Mouse (Mus musculus) neural tube, embryonic 11.5 days (tissue): ENCODE data around the gene Mthfd1. TPM values are rescaled to one million over a fixed set of nuclear protein-coding genes. Genes with fewer than 3 reads are reported as not detected.
"Not testable (repeated sequence)": the region's sequence is repeated elsewhere in the genome, so short reads cannot be mapped to it uniquely, and the experiment has no call there.

Source experiments
- ATAC-seq: fragments of 200-750 bp; cut with Nextera tagmentation; 2 replicates; pipeline ENCODE4 v1.8.0; 2017; ENCODE audit warnings: moderate number of reproducible peaks, mild to moderate bottlenecking, moderate TSS enrichment, moderate library complexity; ENCODE audit not compliant: insufficient read depth, low FRiP score, low TSS enrichment
- DNase-seq: peaks from one replicate; pipeline ENCODE4 v3.0.0-alpha.2; 2015; ENCODE audit warnings: low spot score
- H3K27ac ChIP-seq: fragments of 300-500 bp; sonication (generic); 2 replicates; pipeline ENCODE4 v1.5.1; 2014; ENCODE audit warnings: low read depth, mild to moderate bottlenecking, low read length
- H3K27me3 ChIP-seq: fragments of 300-500 bp; sonication (generic); 2 replicates; pipeline ENCODE4 v1.6.1; 2014; ENCODE audit warnings: mild to moderate bottlenecking, low read length, mixed read lengths; ENCODE audit not compliant: control insufficient read depth, insufficient read depth
- H3K36me3 ChIP-seq: fragments of 300-500 bp; sonication (generic); 2 replicates; pipeline ENCODE4 v1.6.1; 2014; ENCODE audit warnings: mild to moderate bottlenecking, low read length, moderate library complexity, mixed read lengths; ENCODE audit not compliant: control insufficient read depth, insufficient read depth
- H3K4me1 ChIP-seq: fragments of 300-500 bp; sonication (generic); 2 replicates; pipeline ENCODE4 v1.6.1; 2014; ENCODE audit warnings: low read length, mixed read lengths; ENCODE audit not compliant: control insufficient read depth, insufficient read depth
- H3K4me2 ChIP-seq: fragments of 300-500 bp; sonication (generic); 2 replicates; pipeline ENCODE4 v1.6.1; 2014; ENCODE audit warnings: low read depth, mild to moderate bottlenecking, moderate library complexity
- H3K4me3 ChIP-seq: fragments of 300-500 bp; sonication (generic); 2 replicates; pipeline ENCODE4 v1.5.1; 2014; ENCODE audit warnings: low read depth, low read length
- H3K9ac ChIP-seq: fragments of 300-500 bp; sonication (generic); 2 replicates; pipeline ENCODE4 v1.6.1; 2014; ENCODE audit warnings: mild to moderate bottlenecking, low read length
- H3K9me3 ChIP-seq: fragments of 300-500 bp; sonication (generic); 2 replicates; pipeline ENCODE4 v1.6.1; 2016; ENCODE audit warnings: low read length; ENCODE audit not compliant: control insufficient read depth
- WGBS: fragments of 180-500 bp; shearing (Covaris S2); extraction: QIAGEN DNeasy Blood & Tissue Kit; methylation state at CpG from one replicate; pipeline ENCODE4 v1.1.7; 2014; 5-methylcytosine and 5-hydroxymethylcytosine counted together
- polyA plus RNA-seq: library from polyadenylated mRNA; unstranded; fragments of >200 nt; fragmentation: Nextera tagmentation; extraction: Ambion mirVana; gene quantifications from 2 replicates; pipeline ENCODE4 v1.2.1, GENCODE M21; 2014

Gene Mthfd1
- polyA plus RNA-seq: 55.4 and 60.8 TPM in 2 replicates

DNA sequence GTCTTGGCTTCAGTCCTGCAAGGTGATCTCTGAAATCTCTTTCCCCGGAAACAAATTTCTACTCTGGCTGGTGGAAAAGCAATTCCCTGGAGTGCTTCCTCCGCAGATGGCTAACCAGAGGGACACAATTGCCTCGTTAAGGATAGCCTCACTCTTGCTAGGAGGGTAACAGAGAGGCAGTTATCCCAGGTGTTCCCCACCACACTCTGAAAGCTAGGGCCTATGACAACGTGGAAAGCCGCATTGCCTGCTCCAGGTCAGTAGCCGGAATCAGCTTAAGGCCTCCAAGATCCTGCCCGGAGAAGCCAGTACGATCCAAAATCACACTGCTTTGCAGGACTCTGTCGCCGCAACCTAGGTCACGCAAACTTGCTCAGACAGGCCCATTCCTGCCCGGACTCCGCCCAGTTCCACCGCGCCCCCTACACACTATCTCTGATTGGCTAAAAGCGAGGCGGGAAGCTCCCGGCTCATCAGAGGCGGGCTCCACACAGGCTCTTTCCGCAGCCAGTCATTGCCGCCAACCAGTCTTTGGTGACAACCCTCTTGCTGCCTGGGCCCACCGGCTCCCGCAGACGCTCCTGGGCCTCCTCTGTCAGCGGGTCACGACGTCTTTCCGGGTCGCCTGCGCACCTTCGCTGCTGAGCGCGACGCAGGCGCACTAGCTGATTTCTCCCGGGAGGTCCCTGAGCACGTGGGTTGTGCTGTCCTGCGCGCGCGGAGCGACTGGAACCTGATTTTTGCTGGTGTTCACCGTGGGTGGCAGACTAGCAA, at the start of gene Mthfd1:
Gene Mthfd1 (plus strand): TSS at position 574 of the 774 bp plus-strand sequence.
- peak; percentile 99 for ATAC-seq
- Histone ChIP-seq H3K4me2 (peak within 1 kb of the TSS; percentile 94), H3K27me3 (no peaks in the 10 kb centered on the region), H3K9ac (peak within 1 kb of the TSS; percentile 61), H3K9me3 (no peaks in the 10 kb centered on the region), H3K4me1 (0 out of 2 replicates have a peak, but pooled peaks cover 4% of the 10 kb centered on the region), H3K4me3 (peak within 1 kb of the TSS; percentile 56), H3K36me3 (no peaks in the 10 kb centered on the region), H3K27ac (peak within 1 kb of the TSS; percentile 1; the same call in 1 of the 2 replicates)
- 2% methylated on average over 43 of the region's 43 CpGs for WGBS
- peak; percentile 92 for DNase-seq

DNA sequence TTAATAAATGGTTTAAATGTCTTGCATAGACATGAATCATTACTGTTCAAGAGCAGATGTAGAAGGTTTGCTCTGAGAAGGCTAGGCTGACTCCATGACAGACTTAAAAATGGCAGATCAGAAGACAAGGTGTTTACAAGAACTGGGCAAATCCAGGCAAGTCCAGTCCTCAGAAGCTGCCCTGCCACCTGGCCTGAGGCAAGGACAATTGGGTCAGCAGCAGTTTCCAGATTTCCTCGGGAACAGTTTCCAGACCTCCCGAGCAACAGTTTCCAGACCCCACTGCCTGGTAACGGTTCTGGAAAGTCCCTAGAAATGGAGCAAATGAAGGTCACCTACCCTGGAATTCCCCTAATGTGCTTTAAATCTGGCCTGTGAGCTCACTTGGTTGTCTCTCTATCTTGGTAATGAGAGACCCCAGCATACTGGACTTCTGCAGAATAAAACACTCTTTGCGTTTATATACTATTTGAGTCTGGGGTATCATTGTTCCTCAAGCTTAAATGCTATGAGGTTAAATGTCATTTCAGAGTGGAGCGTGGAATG, 45.6 kb upstream of the Mthfd1 start:
- H3K9me3 ChIP-seq: no peaks in the 10 kb centered on the region
- no peak overlapping the region for H3K9ac ChIP-seq
- H3K36me3 ChIP-seq: no peaks in the 10 kb centered on the region
- 91% methylated on average over 5 of the region's 5 CpGs for WGBS
- H3K4me2 ChIP-seq: no peak overlapping the region
- ATAC-seq (no peak), DNase-seq (no peak)
- H3K4me1 ChIP-seq: no peaks in the 10 kb centered on the region
- H3K27ac ChIP-seq: no peak overlapping the region
- no peaks in the 10 kb centered on the region for H3K27me3 ChIP-seq
- no peak overlapping the region for H3K4me3 ChIP-seq

DNA sequence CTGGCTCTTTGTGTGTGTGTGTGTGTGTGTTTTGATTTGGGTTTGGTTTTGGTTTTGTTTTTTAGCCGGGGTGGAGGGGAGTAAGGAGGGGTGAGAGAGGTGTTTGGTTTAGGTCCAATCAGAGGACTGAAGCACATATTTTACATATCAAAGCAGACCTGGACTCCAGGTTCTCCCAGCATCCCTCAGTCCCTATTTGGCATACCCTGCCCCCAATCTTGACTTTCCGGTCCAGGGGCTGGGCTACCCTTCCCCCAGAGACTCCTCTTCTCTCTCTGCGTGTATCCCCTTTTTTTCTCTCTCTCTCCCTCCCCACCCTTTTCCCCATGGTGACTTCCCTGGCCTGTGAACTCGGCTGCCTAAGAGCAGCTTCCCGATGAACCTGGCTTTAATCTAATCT, 40.0 kb upstream of the Mthfd1 start:
- 27% methylated on average over 5 of the region's 5 CpGs for WGBS

GRCm38 (mm10) chr12:76216716-76217115, 38.4 kb upstream of the Mthfd1 start:
- DNase-seq (no peak), ATAC-seq (no peak)
- no peaks in the 10 kb centered on the region for H3K9me3 ChIP-seq
- H3K9ac ChIP-seq: no peak overlapping the region
- WGBS: 73% methylated on average over 11 of the region's 11 CpGs
- no peak overlapping the region for H3K27ac ChIP-seq
- no peaks in the 10 kb centered on the region for H3K4me1 ChIP-seq
- H3K4me2 ChIP-seq: no peak overlapping the region
- H3K4me3 ChIP-seq: no peak overlapping the region
- no peaks in the 10 kb centered on the region for H3K36me3 ChIP-seq
- H3K27me3 ChIP-seq: no peaks in the 10 kb centered on the region

More for the DNA sequence above, 40.0 kb upstream of the Mthfd1 start:
- Histone ChIP-seq H3K9me3 (no peaks in the 10 kb centered on the region), H3K4me1 (no peaks in the 10 kb centered on the region), H3K27me3 (no peaks in the 10 kb centered on the region), H3K4me3 (no peak overlapping the region), H3K36me3 (no peaks in the 10 kb centered on the region), H3K9ac (no peak overlapping the region), H3K27ac (no peak overlapping the region), H3K4me2 (no peak overlapping the region)
- no peak for ATAC-seq
- no peak for DNase-seq

DNA sequence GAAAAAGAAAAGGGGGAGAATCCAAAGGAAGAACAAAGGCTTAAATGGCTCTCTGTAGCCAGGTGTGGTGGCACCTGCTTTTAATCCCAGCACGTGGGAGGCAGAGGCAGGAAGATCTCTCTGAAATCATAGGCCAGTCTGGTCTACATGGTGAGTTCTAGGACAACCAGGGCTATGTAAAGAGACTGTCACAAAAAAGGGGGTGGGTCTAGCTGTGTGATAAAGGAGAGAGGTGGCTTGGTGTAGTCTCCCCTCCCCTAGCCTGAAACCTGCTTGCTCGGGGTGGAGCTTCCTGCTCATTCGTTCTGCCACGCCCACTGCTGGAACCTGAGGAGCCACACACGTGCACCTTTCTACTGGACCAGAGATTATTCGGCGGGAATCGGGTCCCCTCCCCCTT, 33.0 kb upstream of the Mthfd1 start:
- not testable (repeated sequence) for ATAC-seq, H3K27ac ChIP-seq, H3K27me3 ChIP-seq, H3K4me3 ChIP-seq, H3K4me2 ChIP-seq, H3K9ac ChIP-seq, H3K36me3 ChIP-seq, H3K4me1 ChIP-seq, H3K9me3 ChIP-seq, DNase-seq
- WGBS: 53% methylated on average over 4 of the region's 8 CpGs

DNA sequence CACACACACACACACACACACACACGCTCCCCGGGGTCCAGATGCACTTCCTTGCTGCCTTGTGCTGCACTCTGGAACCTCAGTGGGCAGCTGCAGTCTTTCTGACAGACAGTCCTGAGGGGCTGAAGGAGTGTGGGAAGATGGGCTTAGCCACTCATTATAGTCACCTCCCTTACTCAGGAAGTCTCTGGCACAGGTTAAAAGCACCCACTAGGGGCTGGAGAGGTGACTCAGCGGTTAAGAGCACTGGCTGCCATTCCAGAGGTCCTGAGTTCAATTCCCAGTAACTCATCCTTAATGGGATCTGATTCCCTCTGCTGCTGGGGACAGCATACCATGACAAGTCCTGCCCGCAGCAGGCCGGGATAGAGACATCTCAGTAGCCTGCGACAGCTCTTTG, 24.5 kb upstream of the Mthfd1 start:
- H3K36me3 ChIP-seq: no peaks in the 10 kb centered on the region
- H3K4me1 ChIP-seq: no peaks in the 10 kb centered on the region
- H3K9ac ChIP-seq: no peak overlapping the region
- 82% methylated on average over 6 of the region's 6 CpGs for WGBS
- H3K27ac ChIP-seq: no peak overlapping the region
- no peak for ATAC-seq
- H3K4me3 ChIP-seq: no peak overlapping the region
- H3K9me3 ChIP-seq: no peaks in the 10 kb centered on the region
- DNase-seq: no peak
- H3K27me3 ChIP-seq: no peaks in the 10 kb centered on the region
- H3K4me2 ChIP-seq: no peak overlapping the region

DNA sequence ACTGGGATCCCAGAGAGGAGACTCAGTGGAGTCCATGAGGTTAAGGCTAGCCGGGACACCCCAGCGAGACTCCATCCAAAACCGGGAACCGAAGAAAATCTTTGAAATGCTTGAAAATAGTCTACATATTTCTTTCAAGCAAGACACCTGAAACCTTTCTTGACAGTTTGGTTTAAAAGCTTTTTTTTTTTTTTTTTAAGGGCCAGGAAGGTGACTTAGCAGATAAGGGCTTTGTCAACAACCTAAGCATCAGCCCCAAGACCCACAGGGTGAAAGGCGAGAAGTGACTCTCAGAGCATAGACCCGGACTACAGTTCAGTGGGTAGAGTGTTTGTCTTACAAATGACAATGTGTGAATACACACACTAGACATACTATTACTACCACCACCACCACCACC, 19.8 kb upstream of the Mthfd1 start:
- no peak overlapping the region for H3K27ac ChIP-seq
- DNase-seq (no peak), ATAC-seq (no peak)
- no peak overlapping the region for H3K9ac ChIP-seq
- no peaks in the 10 kb centered on the region for H3K9me3 ChIP-seq
- 93% methylated on average over 6 of the region's 6 CpGs for WGBS
- no peaks in the 10 kb centered on the region for H3K27me3 ChIP-seq
- no peaks in the 10 kb centered on the region for H3K36me3 ChIP-seq
- H3K4me1 ChIP-seq: no peaks in the 10 kb centered on the region
- H3K4me3 ChIP-seq: no peak overlapping the region
- H3K4me2 ChIP-seq: no peak overlapping the region

DNA sequence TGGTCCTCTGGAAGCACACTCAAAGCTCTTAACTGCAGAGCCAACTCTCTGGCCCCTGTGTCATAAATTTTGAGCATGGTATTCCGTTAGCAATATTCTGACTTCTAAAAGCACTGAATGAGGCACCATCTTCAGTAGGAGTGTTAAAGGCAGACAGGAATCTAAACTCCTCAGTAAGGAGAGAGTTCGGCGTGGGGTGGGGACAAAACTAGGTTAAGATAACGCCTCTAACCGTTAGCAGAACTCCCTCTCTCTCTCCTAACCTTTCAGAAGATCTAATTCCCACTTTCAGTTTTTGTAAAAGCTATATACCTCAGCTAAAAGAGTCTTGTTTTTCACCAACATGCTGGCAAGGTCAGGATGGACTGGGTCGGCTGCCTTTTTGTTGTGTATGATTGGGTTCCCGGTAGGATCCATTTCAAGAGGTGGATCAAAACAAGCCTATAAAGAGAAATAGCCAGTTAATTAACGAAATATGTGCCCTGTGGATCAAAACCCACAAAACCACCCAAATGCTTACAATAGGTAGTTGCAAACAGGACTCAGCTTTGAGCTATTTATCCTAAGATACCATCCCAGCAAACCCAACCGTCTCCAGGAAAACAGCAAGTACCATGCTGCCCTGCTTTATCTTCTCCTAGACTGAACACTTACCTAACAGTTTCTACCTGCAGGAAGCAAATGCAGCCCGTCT, 15.8 kb upstream of the Mthfd1 start:
- ATAC-seq (no peak), DNase-seq (no peak)
- WGBS: 80% methylated on average over 10 of the region's 10 CpGs
- Histone ChIP-seq H3K27ac (no peak overlapping the region), H3K9me3 (no peaks in the 10 kb centered on the region), H3K4me1 (no peaks in the 10 kb centered on the region), H3K4me3 (no peak overlapping the region), H3K27me3 (no peaks in the 10 kb centered on the region), H3K4me2 (no peak overlapping the region), H3K9ac (no peak overlapping the region), H3K36me3 (no peaks in the 10 kb centered on the region)
